Mouse (Mus musculus) left cerebral cortex, adult 9 months (tissue): ENCODE measurements at regions not wholly inside any gene's neighbourhood (a gene's known extent, or its start where the extent isn't known, plus 50 kb on each side); places are given as distances from the start of the nearest gene placed in this dataset.
A peak's percentile ranks its signal among the peaks of the same experiment; 100 is the strongest.

ENCODE experiments used
- DNase-seq, 2 experiments: peaks; one replicate each; pipeline ENCODE4 v3.0.0; 2022; ENCODE audit warnings: low spot score in 2 of 2

DNA sequence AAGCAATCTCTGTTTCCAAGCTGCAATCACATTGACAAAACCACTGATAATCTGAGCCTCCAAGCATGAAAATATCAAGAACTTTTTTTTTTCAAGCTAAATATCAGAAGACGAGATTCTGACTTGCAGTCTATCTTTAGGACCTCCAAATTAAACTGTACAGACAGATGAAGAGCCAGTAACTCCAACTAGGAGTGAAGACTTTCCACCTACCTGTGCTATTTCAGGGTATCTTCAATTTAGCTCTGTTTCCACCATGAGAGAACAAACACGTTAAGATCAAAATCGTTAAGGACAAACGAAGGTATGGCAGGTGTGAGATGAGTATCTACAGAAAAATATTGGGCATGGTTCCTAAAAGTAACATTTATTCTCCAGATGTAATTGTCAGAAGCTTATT lies 82.4 kb upstream of the Pcdh9 start:
- DNase-seq = peak; percentile 7 to 30

DNA sequence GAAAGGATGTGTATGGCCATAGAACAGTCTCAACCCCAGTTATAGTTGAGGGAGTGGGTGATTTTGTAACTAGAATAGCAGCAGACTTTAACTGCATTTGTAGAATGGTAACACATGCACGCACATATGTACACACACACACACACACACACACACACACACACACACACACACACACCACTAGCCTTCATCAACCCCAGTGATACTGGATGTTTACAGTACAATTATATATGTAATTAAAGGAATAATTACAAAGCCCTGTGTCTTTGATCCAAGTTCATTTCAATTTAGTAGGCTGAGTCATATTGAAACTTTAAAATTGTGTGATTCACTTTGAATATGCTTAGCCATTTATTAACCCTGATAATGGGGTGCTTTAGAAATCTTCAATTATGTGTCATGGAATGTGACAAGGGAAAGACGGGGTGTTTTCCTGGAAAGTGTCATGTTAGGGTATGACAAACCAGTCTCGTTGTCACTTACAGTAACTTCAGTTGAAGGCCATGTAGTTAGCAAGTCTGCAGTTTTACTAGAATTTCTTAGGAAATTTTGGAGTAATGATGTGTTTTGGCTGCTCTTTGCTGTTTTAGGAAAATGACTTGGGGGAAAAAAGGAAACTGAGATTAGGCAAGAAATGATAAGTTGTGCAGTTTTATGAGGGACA lies 81.8 kb upstream of the Pcdh9 start:
- peak in 1 of 2 experiments; percentile 8 for DNase-seq

- no peak for DNase-seq
These were observed 76.5 kb upstream of the Pcdh9 start for GRCm38 (mm10) chr14:93966933-93967332.

- DNase-seq = no peak
These were observed 72.2 kb upstream of the Pcdh9 start for GRCm38 (mm10) chr14:93962677-93963049.

GRCm38 (mm10) chr14:93961963-93962676 lies 71.6 kb upstream of the Pcdh9 start:
- no peak for DNase-seq
